Mouse (Mus musculus): ENCODE results near the gene Nelfb. TPM values are rescaled to one million over a fixed set of nuclear protein-coding genes. Genes with fewer than 3 reads are reported as not detected.
A peak's percentile ranks its signal among the peaks of the same experiment; 100 is the strongest.

The Nelfb gene
- polyA plus RNA-seq, 1 experiment from 2014 or later = 22.3 TPM

GRCm38 (mm10) chr2:25246183-25247072, 35.1 kb upstream of the Nelfb start, which contains the start of gene AL732309.1:
Gene AL732309.1 (minus strand): TSS chr2:25246863.
- Histone ChIP-seq H3K9ac (replicated peaks) (no peak within 1 kb of the TSS), H3K27me3 (ENCODE audit: insufficient read depth, low read length) (peaks cover 20% of the 10 kb centered on the region), H3K36me3 (replicated peaks; ENCODE audit: insufficient read depth, low read length) (peaks cover 24% of the 10 kb centered on the region), H3K4me2 (ENCODE audit: low read depth, low read length) (no peak within 1 kb of the TSS), H3K4me3 (ENCODE audit: low read depth, low read length) (no peak within 1 kb of the TSS), H3K27ac (ENCODE audit: low read depth) (no peak within 1 kb of the TSS), H3K4me1 (ENCODE audit: insufficient read depth) (peaks cover 11% of the 10 kb centered on the region), H3K9me3 (ENCODE audit: low read length) (no peaks in the 10 kb centered on the region)
- DNase-seq = no peak
- TF ChIP-seq EP300 (IDR thresholded peaks at IDR 0.05; ENCODE audit: low read depth) (no peak), CTCF (IDR thresholded peaks at IDR 0.05; ENCODE audit: low read depth) (no peak)
- no peak for ATAC-seq
- WGBS (ENCODE audit: insufficient replicate concordance) = 85% methylated on average over 10 of the region's 10 CpGs

DNA sequence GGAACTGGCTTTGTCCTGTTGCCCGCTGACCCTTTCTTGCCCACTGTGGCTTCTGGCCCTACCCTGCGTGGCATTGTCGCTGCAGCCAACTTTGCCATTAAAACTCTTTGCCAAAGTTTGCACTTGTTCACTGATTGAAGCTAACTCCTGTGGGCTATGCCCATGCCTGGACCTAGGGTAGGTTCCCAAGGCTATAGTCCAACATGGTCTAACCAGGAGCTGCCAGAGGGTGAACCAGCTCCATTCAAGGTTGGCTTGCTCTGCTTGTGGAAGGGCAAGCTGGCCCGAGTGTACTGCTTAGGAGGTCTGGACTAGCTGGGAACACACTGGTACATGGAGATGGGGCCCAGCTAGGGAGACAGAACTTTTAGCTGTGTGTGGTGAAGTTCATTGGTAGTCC, 32.9 kb upstream of the Nelfb start:
- DNase-seq = no peak
- ATAC-seq = no peak
- 88% methylated on average over 4 of the region's 4 CpGs for WGBS (ENCODE audit: insufficient replicate concordance)

GRCm38 (mm10) chr2:25243342-25243741, 32.1 kb upstream of the Nelfb start:
- Histone ChIP-seq H3K4me1 (ENCODE audit: insufficient read depth) (peaks cover 23% of the 10 kb centered on the region), H3K4me3 (ENCODE audit: low read depth, low read length) (no peak overlapping the region), H3K4me2 (ENCODE audit: low read depth, low read length) (no peak overlapping the region), H3K9me3 (ENCODE audit: low read length) (no peaks in the 10 kb centered on the region), H3K27me3 (ENCODE audit: insufficient read depth, low read length) (peaks cover 26% of the 10 kb centered on the region), H3K9ac (replicated peaks) (no peak overlapping the region), H3K27ac (ENCODE audit: low read depth) (no peak overlapping the region), H3K36me3 (replicated peaks; ENCODE audit: insufficient read depth, low read length) (peaks cover 12% of the 10 kb centered on the region; the same call in 1 of the 2 replicates)
- 76% methylated on average over 8 of the region's 8 CpGs for WGBS (ENCODE audit: insufficient replicate concordance)
- no peak for TF ChIP-seq CTCF (IDR thresholded peaks at IDR 0.05; ENCODE audit: low read depth)
- TF ChIP-seq EP300 (IDR thresholded peaks at IDR 0.05; ENCODE audit: low read depth) = no peak
- DNase-seq (no peak), ATAC-seq (no peak)

More for the DNA sequence above, 32.9 kb upstream of the Nelfb start:
- peaks cover 19% of the 10 kb centered on the region for H3K36me3 ChIP-seq (replicated peaks; ENCODE audit: insufficient read depth, low read length)
- no peak overlapping the region for H3K9ac ChIP-seq (replicated peaks)
- H3K27ac ChIP-seq (ENCODE audit: low read depth) = no peak overlapping the region
- no peak overlapping the region for H3K4me3 ChIP-seq (ENCODE audit: low read depth, low read length)
- H3K4me2 ChIP-seq (ENCODE audit: low read depth, low read length) = no peak overlapping the region
- no peaks in the 10 kb centered on the region for H3K9me3 ChIP-seq (ENCODE audit: low read length)
- H3K27me3 ChIP-seq (ENCODE audit: insufficient read depth, low read length) = peaks cover 26% of the 10 kb centered on the region
- H3K4me1 ChIP-seq (ENCODE audit: insufficient read depth) = peaks cover 23% of the 10 kb centered on the region
- TF ChIP-seq EP300 (IDR thresholded peaks at IDR 0.05; ENCODE audit: low read depth) = no peak
- no peak for TF ChIP-seq CTCF (IDR thresholded peaks at IDR 0.05; ENCODE audit: low read depth)

DNA sequence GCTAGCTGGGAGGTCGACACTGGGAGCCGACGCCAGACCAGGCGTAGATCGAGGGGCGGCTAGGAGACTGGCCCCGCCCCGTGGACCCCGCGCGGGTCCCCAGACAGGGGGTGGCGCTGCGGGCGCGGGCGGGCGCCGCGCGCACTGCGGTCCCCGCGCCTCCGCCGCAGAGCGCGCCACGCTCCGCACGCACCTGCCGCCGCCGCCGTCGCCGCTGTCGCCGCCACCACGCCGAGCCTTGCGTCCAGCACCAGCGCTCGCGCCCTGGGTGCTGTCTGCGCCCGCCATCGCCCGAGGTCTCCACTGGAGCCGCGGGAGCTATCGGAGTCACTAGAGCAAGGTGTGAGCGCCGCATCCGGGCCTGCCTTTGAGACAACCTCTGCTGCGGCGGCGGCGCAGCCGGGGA, 30.8 kb upstream of the Nelfb start, which contains the start of the genes Rnf208 and Cysrt1:
Rnf208 (plus strand) TSS at position 155 of the 406 bp plus-strand sequence.
Cysrt1 (minus strand) TSS at position 352 of the 406 bp plus-strand sequence.
- Histone ChIP-seq H3K36me3 (replicated peaks; ENCODE audit: insufficient read depth, low read length) (0 out of 2 replicates have a peak, but pooled peaks cover under 1% of the 10 kb centered on the region), H3K27me3 (ENCODE audit: insufficient read depth, low read length) (peaks cover 26% of the 10 kb centered on the region), H3K27ac (ENCODE audit: low read depth) (no peak within 1 kb of the TSS), H3K4me1 (ENCODE audit: insufficient read depth) (peaks cover 23% of the 10 kb centered on the region), H3K4me2 (ENCODE audit: low read depth, low read length) (peak within 1 kb of the TSS; percentile 78), H3K4me3 (ENCODE audit: low read depth, low read length) (peak within 1 kb of the TSS; percentile 47), H3K9ac (replicated peaks) (no peak within 1 kb of the TSS; the same call in 1 of the 2 replicates), H3K9me3 (ENCODE audit: low read length) (no peaks in the 10 kb centered on the region)
- no peak for ATAC-seq
- no peak for TF ChIP-seq EP300 (IDR thresholded peaks at IDR 0.05; ENCODE audit: low read depth)
- TF ChIP-seq CTCF (IDR thresholded peaks at IDR 0.05; ENCODE audit: low read depth) = no peak
- WGBS (ENCODE audit: insufficient replicate concordance) = 2% methylated on average over 26 of the region's 59 CpGs
- DNase-seq = no peak

- DNase-seq = no peak
- H3K9me3 ChIP-seq (ENCODE audit: low read length) = no peaks in the 10 kb centered on the region
- H3K4me1 ChIP-seq (ENCODE audit: insufficient read depth) = peaks cover 23% of the 10 kb centered on the region
- TF ChIP-seq EP300 (IDR thresholded peaks at IDR 0.05; ENCODE audit: low read depth) = no peak
- TF ChIP-seq CTCF (IDR thresholded peaks at IDR 0.05; ENCODE audit: low read depth) = no peak
- peak overlapping the region; percentile 78 for H3K4me2 ChIP-seq (ENCODE audit: low read depth, low read length)
- no peak; the same call in 1 of the 2 replicates for ATAC-seq
- no peak overlapping the region for H3K27ac ChIP-seq (ENCODE audit: low read depth)
- no peaks in the 10 kb centered on the region for H3K36me3 ChIP-seq (replicated peaks; ENCODE audit: insufficient read depth, low read length)
- WGBS (ENCODE audit: insufficient replicate concordance) = 14% methylated on average over 6 of the region's 6 CpGs
- peaks cover 26% of the 10 kb centered on the region for H3K27me3 ChIP-seq (ENCODE audit: insufficient read depth, low read length)
- H3K9ac ChIP-seq (replicated peaks) = no peak overlapping the region
- H3K4me3 ChIP-seq (ENCODE audit: low read depth, low read length) = peak overlapping the region; percentile 47; the same call in 1 of the 2 replicates
Observed at GRCm38 (mm10) chr2:25241438-25241775, 30.1 kb upstream of the Nelfb start.

DNA sequence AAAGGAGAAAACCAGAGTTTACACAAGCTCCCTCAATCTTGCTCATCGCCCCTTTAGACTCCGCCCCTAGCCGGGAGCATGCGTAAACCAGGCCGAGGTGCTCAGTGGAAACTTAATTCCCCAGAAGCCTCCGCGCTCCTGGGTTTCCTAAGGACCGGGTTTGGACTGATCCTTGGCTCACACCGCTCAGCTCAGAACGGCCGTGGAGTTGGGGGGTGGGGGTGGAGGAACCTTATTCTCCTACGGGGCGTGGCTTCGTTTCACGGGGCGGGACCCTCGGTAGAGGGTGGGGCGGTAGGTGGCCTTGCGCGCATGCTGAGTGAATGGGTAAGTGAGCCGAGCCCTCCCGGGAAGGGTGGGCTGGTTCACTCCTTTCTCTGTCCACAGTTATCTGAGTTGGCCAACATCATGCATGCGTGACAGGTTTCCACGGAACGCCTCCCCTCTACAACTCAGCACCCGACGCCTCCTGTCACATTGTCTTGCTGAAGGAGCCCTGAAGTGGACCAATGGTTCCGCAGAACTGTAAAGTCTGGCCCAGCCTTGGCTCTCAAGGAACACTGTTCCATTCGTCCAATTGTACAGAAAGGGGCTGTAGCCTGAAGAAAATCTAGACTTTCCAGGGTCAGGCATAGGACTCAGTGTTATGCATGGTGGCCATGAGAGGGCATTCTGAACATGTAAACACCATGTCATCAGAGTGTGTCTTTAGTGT, 29.6 kb upstream of the Nelfb start:
- peaks cover 26% of the 10 kb centered on the region for H3K27me3 ChIP-seq (ENCODE audit: insufficient read depth, low read length)
- ATAC-seq = peak; percentile 74
- H3K9me3 ChIP-seq (ENCODE audit: low read length) = no peaks in the 10 kb centered on the region
- no peak overlapping the region for H3K27ac ChIP-seq (ENCODE audit: low read depth)
- TF ChIP-seq EP300 (IDR thresholded peaks at IDR 0.05; ENCODE audit: low read depth) (no peak), CTCF (IDR thresholded peaks at IDR 0.05; ENCODE audit: low read depth) (no peak)
- H3K9ac ChIP-seq (replicated peaks) = peak overlapping the region; percentile 30; the same call in 1 of the 2 replicates
- H3K36me3 ChIP-seq (replicated peaks; ENCODE audit: insufficient read depth, low read length) = no peaks in the 10 kb centered on the region
- DNase-seq = peak; percentile 58
- H3K4me1 ChIP-seq (ENCODE audit: insufficient read depth) = peaks cover 23% of the 10 kb centered on the region
- peak overlapping the region; percentile 47 for H3K4me3 ChIP-seq (ENCODE audit: low read depth, low read length)
- 3% methylated on average over 29 of the region's 29 CpGs for WGBS (ENCODE audit: insufficient replicate concordance)
- H3K4me2 ChIP-seq (ENCODE audit: low read depth, low read length) = peak overlapping the region; percentile 78
